Mouse (Mus musculus): ENCODE data around the gene Wdr54.

Gene Wdr54

DNA sequence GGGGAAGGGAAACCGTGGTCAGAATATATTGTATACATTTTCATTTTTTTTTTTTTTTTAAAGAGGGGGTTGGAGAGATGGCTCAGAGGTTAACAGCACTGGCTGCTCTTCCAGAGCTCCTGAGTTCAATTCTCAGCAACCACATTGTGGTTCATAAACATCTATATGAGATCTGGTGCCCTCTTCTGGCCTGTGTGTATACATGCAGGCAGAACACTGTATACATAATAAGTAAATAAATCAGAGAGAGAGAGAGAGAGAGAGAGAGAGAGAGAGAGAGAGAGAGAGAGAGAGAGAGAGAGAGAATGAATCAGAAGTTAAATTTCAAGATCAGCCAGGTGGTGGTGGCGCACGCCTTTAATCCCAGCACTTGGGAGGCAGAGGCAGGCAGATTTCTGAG is 3.3 kb upstream of the Wdr54 start:
- peak in 1 of 2 experiments; percentile 56 for DNase-seq (ENCODE audit: low spot score in 2 of 2)

DNA sequence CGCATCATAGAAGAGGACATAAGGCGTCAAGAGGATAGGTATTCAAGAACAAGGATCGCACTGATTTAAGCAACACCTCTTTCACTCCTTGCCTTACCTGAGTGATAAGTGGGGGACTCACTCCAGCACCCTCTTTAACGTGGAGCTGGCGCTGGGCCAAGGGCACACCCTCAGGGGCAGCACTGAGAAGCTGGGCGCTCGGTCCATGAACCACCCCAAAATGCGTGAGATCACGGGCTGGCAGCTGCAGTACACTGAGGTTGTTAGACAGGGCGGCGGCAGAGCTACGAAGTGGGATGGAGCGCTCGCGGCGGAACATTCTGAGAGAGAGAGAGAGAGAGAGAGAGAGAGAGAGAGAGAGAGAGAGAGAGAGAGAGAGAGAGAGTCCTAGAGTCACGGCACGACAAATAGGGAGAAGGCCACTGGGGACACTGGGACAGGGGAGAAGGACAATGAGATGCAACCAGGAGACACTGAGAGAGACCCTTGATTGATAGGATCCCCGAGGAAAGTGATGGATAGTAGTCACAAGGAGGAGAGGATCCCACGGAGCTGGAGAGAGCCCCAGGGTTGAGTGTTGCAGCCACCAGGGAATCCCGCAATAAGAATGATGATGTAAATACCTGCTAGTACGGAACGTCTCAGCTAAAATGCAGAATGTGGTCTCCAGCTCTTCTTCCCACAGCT is 502 bp downstream of the Wdr54 start:
- no peak for DNase-seq (ENCODE audit: low spot score in 2 of 2)

DNA sequence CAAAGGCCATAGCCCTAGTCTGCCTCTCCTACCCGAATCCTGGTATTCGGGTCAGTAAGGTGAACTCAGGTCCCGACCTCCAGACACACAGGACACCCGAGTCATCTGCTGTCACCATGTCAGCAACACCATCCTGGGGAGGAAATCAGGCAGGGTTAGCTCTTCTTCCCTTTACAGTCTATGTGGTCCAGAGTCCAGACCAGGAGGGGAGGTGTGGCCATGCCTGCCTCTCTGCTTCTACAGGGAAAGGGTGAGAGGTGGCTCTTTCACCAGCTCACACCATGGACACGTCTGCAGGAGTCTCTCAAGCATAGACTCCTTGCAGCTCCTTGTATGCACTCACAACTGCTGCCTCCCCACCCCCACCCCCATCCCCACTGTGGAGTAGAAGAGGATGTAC is 2.7 kb downstream of the Wdr54 start:
- no peak for DNase-seq (ENCODE audit: low spot score in 2 of 2)

DNA sequence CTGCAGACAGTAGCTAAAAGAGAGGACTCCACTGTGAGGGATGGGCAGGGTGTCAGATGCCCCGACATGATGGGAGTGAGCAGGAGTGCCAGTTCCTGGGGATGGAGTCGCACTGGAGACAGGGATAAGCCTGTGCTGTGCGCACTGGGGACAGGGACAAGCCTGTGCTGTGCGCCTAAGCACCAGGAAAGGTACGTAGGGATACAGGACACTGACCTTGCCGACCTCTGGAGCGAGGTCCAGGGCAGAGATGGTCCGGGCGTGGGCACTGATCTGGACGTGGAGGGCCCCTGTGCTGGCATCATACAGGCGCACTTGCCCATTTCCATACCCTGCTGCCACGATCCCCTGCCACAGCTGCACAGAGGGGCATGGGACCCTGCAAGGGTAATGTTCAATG is 3.2 kb downstream of the Wdr54 start:
- no peak for DNase-seq (ENCODE audit: low spot score in 2 of 2)

DNA sequence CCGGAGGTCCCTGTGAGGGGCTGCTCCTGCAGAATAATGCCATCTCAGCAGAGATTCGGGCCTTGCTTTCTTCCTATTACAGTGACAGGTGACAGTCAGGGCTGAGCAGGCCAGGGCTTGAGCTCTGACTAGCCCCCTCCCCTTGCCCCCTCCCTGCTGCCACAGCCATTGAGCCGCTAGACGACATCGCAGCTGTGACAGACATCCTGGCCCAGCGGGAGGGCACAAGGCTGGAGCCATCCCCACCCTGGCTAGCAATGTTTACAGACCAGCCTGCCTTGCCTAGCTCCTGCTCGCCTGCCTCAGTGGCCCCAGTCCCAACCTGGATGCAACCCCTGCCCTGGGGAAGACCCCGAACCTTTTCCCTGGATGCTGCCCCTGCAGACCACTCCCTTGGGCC is 4.5 kb downstream of the Wdr54 start:
- no peak for DNase-seq (ENCODE audit: low spot score in 2 of 2)

DNA sequence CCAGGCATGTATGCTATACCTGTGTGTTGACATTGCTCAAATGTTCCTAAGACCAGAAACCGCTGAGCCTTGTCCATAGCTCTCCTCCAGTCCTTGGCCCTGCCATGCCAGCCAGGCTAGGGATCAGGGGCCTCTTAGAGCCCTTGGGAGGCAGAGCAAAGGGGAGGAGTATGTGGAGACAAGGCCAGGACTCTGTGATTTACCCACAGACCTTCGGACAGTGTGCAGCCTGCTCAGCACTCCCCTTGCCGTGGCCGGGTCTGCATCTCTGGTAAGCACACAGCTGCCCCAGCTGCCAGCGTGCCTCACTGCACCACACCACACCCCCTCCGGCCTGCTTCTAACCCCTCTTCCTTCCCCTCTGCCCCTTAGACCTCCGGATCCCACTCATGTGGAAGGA is 8.9 kb downstream of the Wdr54 start:
- DNase-seq (ENCODE audit: low spot score in 2 of 2), result no peak

DNA sequence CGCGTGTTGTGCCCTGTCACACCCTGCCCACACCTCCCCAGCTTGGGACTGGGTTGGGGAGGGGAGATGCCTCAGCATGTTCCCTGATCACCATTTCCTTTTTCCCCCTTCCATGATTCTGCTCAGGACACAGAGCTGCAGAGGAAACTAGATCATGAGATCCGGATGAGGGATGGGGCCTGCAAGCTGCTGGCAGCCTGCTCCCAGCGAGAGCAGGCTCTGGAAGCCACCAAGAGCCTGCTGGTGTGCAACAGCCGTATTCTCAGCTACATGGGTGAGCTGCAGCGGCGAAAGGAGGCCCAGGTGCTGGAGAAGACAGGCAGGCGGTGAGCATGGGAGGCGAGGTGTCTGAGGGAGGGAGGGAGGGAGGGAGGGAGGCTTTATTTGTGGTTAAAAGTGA is 10.4 kb downstream of the Wdr54 start:
- no peak for DNase-seq (ENCODE audit: low spot score in 2 of 2)

DNA sequence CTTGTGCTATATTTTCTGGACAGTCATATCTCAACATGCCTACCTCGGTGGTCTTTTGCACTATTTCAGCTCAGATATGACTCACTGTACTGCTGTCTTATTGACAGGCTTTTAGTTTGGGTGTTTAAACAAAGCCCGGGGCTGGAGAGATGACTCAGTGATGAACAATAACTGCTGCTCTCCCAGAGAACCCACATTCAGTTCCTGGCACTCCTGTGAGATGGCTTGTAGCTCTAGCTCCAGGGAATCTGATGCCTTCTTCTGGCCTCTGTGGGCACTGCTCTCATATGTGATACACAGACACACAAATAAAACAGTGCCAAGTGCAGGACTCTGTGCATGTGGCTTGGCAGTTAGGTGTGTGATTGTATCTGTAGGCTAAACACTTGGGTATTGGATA is 11.0 kb downstream of the Wdr54 start:
- no peak for DNase-seq (ENCODE audit: low spot score in 2 of 2)

DNA sequence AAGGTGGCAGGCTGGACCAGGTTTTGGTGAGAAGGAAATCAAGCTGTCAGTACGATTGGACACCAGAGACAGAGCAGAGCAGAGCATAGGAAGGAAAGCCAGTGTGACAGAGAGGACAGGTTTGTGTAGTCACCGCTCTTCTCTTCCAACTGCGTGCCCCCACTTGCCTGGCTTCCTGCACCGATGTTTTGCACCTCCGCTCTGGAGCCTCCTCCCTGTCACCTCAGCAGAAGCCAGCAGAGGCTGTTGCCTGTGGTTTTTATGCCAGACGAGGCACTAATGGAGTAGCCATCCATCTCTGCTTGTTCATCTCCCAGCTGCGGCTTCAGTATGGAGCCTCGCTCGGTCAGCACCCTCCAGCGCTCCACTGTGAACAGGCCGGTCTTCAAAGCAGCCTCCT is 13.3 kb downstream of the Wdr54 start:
- DNase-seq (ENCODE audit: low spot score in 2 of 2), result no peak

DNA sequence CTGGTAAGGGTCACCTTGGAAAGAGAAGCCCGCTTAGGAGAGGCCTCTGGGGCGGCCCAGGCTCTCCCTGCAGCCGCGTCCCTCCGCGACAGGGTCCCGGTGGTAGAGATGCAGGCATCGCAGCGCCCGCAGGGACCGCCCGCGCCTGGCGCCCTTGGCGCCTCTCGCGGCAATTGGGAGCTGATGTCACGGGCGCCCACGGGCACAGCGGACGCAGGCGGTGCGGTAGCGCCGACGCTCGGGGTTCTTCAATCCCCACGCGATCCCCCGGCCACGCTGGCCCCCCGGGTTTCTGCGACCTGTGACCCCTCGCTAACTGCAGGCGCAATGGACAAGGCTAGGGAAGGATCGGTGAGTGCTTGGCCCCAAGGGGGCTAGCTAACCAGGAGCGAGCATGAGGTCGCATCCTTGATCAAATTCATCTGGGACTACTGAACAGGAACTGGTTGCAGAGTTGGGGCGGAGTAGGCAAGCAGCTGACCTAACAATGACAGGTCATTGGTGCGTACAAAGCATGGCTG is 13.9 kb downstream of the Wdr54 start:
- peak in 1 of 2 experiments; percentile 17 for DNase-seq (ENCODE audit: low spot score in 2 of 2)

DNA sequence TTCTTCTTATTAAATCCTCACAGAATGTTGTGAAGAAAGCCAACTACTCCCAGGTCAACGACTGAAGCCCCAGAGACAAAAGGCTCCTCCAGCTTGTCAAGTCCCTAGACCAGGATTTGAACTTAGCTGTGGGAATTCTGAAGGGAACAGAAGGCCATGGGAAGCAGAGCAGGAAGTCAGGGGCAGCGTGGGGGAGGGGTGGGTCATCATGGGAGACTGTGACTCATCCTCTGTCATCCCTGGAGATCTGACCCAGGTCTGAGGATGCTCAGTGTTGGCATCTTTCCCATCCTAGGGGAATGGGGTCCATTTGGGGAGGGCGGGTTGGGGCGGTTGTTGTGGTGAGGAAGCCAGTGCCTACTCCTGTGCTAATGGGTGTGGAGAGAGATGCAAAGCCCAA is 14.6 kb downstream of the Wdr54 start:
- no peak for DNase-seq (ENCODE audit: low spot score in 2 of 2)

DNA sequence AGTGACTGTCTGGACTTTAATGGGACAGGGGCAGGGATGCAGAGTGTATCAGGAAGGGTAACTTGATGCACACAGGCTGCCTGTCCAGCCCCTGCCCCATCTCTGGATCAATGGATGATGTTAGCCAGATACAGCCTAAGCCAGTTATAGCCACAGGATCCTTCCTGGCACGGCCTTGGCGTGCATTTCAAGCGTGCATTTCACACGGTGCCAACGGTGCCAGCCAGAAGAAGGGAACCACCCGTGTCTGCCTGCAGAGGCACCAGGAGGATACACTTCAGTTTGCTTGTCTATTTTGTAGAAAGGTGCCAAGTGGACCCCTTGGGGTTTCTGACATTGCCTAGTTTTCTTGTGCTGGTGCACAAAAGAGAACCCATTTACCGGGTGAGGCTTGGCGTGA is 16.2 kb downstream of the Wdr54 start:
- peak in 1 of 2 experiments; percentile 13 for DNase-seq (ENCODE audit: low spot score in 2 of 2)

DNA sequence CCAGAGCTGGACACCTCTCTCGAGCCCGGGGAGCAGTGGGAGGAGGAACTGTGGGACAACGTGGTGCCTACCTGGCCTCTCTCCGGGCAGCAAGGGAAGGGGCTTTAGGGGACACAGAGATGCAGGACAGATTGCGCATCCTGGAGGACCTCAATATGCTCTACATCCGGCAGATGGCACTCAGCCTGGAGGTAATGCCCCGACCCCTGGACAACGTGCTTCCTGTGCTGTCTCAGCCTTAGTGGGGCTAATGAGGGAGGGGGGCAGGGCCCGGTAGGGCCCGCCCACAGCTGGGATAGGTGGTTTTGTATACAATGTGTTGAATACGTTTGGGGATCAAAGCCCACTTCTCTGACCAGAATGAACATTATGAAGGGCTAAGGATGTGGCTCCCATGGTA is 18.1 kb downstream of the Wdr54 start:
- peak in 1 of 2 experiments; percentile 27 for DNase-seq (ENCODE audit: low spot score in 2 of 2)

DNA sequence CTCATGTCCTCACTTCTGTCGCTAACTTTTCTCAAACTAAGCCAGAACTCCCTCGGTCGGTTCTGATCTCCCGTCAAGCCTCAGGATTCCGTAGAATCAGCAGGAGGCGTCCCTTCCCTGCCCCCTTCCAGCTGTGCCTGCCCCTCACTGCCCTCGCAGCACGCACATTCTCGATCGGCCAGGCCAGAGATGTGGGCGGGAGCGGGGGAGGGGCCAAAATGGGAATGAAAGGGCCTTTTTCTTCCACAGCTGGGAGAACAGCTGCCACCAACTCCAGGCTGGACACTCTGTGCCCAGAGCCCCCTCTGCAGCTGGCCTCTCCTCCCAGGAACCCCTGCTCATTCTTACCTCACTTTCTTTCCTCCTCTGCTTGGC is 18.6 kb downstream of the Wdr54 start:
- DNase-seq (ENCODE audit: low spot score in 2 of 2), result peak in 1 of 2 experiments; percentile 61

DNA sequence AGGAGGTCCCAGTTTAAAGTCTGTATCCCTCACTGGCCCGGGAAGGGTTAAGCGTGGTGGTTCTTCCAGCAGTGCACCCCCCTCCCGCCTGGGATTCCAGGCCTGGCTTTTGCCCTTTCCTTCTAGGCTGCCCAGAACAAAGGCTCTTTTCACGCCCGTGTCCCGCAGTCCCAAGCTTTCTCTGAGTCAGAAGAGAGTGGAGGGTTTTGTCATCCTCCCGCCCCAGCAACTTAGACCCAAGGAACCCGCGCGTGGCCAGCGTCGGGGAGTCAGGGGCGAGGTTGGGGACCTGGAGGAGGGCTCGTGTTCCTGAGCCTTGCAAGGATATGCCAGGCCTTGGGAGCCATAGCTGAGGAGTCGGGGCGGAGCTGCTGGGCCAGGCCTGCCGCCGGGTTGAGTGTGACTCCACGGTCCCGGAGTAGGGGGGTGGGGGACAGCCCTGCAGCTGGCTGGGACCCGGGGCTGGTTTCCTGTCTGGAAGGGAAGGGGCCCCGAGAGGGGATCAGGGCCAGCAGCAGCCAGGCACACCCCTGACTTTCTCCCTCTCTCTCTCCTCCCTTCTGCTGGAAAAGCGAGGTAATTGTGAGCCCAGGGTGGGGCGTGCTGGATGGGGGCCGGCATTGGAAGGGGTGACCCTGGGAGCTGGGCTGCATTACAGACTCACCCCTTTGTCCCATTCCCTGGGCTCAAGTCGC is 19.2 kb downstream of the Wdr54 start:
- peak; percentile 16 to 31 for DNase-seq (ENCODE audit: low spot score in 2 of 2)

DNA sequence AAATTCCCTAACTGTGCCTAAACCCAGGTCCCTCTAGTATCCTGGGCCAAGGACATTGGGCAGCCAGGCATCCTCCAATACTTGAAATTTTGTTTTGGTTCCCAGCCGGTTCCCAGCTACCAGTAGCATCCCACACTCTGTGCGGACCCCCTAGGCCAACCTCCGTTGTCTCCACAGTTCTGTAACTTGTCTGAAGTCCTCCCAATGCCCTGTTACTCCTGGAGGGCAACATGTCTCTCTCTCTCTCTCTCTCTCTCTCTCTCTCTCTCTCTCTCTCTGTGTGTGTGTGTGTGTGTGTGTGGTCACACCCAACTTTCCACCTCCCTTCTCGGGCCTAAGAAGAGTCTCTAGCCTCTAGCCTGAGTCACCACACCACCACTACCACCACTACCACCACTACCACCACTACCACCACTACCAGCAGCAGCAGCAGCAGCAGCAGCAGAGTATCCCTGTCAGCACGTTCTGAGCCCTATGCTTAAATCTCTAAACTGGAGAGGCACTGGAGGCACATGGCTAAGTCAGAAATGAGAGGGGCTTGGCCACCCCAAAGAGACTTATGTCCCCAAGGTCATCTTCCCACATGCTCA is 19.8 kb downstream of the Wdr54 start:
- no peak for DNase-seq (ENCODE audit: low spot score in 2 of 2)

DNA sequence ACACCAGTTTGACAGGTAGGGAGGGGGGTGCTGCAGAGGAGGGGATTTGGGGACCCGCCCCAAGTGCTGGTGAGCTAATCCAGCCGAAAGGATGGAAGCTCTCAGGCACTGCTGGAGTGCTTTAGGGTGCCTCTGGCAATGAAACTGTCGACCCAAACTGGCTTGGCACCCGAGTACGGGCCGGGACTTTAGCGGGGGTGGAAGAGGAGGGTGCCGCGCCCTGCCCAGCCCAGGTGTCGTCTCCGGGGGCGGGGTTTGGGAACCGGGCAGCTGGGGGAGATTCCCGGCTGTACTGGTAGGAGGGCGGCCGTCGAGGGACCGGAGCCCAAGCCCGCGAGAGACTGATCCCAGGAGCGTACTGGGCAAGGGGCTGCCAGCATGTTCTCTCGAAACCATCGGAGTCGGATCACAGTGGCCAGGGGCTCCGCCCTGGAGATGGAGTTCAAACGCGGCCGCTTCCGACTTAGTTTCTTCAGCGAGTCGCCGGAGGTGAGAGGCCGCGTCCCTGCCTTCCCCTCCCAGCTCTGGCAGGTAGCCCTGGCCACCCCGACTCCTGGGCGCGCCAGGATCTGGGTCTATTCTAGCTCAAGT is 20.5 kb downstream of the Wdr54 start:
- peak in 1 of 2 experiments; percentile 18 for DNase-seq (ENCODE audit: low spot score in 2 of 2)

DNA sequence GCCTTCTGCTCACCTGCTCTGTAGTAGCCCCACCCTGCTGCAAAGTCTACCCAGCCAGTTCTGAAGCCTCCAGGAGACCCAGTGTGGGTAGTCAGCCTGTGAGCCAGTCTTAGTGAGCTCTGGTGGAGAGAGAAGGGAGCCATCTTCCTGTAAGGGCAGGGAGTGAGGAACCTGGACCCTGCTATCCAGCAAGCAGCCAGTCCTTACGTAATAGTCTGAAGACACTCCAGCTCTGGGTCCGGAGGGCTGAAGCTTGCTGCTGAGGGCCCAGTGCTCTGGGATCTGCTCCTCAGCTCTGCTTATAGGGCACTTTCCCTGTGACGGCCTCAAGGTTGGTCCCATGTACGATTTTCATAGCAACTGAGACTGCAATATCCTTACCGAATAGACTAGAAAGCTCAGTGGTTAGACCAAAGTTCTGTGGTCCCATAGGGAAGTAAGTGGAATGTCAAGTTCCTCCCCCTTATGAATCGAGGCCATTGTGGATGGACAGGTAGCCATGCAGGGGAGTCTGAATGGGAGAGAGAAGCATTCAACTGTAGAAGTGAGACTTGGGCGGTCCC is 21.2 kb downstream of the Wdr54 start, which contains the start of gene Rtkn:
Gene Rtkn, plus strand, starts transcription at position 513 of the 563 bp plus-strand sequence.
- DNase-seq (ENCODE audit: low spot score in 2 of 2), result no peak

DNA sequence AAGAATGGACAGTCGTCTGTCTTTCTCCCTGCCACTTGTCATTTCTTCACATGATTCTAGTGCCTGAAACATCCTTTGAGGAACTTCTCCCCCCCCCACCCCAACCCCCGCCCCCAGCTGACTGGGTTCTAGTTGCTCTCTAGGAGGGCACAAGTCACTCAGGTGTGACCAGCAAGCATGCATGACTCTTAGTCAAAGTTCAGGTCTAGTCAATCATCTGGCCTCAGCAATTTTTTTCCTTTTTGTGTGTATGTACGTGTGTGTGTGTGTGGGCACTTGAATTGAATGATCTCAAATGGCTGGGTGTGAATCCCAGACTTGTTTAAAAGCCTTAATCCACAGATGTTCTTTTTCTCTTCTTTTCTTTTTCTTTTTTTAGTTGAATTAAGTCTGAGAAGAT is 22.0 kb downstream of the Wdr54 start:
- no peak for DNase-seq (ENCODE audit: low spot score in 2 of 2)

DNA sequence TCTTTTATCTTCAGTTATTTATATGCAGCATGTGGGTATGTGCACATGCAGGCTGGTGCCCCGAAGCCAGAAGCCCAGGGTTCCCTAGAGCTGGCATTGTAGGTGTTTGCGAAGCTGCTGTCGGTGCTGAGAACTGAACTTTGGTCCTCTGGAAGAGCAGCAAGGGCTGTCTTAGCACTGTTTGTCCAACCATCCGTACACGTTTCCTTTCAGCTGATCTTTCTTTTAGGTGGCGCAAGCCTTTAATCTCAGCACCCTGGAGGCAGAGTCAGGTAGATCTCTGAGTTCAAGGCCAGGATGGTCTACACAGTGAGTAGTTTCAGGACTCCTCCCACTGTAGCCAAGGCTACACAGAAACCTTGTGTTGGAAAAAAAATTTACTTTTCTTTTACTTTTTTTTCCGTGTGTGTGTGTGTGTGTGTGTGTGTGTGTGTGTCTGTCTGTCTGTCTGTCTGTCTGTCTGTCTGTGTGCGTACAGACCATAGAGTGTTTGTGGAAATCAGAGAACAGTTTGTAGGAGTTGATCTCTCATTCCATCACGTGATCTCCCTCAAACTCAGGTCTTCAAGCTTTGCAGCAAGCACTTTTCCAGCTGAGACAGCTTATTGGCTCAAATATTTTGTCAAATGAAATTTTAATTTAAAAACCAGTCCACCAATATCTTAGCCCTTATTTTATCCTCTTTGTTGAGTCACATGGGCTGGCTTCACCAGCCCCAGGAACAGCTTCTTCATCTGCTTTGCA is 23.8 kb downstream of the Wdr54 start:
- DNase-seq (ENCODE audit: low spot score in 2 of 2), result no peak

DNA sequence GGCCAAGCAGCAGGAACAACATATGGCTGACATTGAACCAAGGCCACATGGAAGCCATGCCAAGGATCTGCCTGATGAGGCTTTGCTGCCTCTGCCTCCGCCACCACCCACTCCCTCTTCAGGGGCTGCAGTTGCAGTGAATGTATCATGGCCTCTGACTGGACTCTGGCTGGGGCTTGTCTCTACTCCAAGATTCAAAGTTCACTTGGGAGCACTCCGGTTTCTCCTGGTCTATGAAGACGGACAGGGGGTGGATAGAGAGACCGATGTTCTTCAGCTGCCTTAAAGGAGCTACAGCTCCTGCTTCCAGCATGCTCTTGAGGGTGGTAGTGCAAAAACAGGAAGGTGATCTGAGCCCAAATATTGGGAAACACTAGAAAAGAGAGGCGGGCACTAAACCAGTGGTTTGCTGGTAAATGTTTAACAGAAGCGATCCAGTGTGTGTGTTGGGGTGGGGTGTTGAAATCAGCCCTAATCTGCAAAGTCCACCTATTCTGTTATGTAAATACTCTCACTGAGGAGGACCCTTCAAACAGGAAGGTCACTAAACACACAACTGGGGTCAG is 24.6 kb downstream of the Wdr54 start:
- DNase-seq (ENCODE audit: low spot score in 2 of 2), result no peak
